Mouse (Mus musculus): ENCODE measurements around the gene Sox5. TPM values are rescaled to one million over a fixed set of nuclear protein-coding genes. Genes with fewer than 3 reads are reported as not detected.
"Not testable (repeated sequence)": the region's sequence is repeated elsewhere in the genome, so short reads cannot be mapped to it uniquely, and the experiment has no call there.

The Sox5 gene
- polyA plus RNA-seq, 1 experiment from 2014 or later: 34.3 TPM

DNA sequence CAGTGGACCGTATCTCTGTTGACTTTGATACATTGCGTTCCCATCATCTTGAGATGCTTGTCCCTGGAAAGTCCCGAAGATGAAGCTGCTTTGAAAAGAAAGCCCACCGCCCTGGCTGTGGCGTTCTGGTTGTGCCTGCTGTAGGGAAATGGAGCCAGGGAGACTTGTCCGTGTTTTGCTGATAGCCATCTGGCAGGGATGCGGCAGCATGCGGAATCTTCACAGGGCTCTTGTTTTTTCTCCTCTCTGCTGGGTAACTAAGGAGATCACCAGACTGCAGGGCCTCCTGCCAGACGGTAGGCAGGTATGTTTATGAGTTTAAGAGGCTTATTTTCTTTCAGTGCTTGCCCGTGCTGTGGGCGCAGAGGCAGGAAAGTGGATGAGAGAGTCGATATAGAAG is 499.0 kb downstream of the Sox5 start:
- Histone ChIP-seq H3K36me3 (ENCODE audit: control insufficient read depth, insufficient read depth, low read length) (no peaks in the 10 kb centered on the region), H3K4me3 (ENCODE audit: low read depth, low read length) (no peak overlapping the region), H3K9ac (ENCODE audit: low read length) (no peak overlapping the region), H3K4me1 (ENCODE audit: control insufficient read depth, insufficient read depth, low read length) (no peaks in the 10 kb centered on the region), H3K27ac (ENCODE audit: low read depth, low read length) (no peak overlapping the region), H3K27me3 (ENCODE audit: control insufficient read depth, insufficient read depth, low read length) (no peaks in the 10 kb centered on the region), H3K4me2 (ENCODE audit: low read depth) (no peak overlapping the region), H3K9me3 (ENCODE audit: control insufficient read depth, low read length) (no peaks in the 10 kb centered on the region)
- ATAC-seq (ENCODE audit: insufficient read depth, low FRiP score, low TSS enrichment) (no peak), DNase-seq (ENCODE audit: low spot score) (no peak)
- WGBS: 77% methylated on average over 12 of the region's 12 CpGs

DNA sequence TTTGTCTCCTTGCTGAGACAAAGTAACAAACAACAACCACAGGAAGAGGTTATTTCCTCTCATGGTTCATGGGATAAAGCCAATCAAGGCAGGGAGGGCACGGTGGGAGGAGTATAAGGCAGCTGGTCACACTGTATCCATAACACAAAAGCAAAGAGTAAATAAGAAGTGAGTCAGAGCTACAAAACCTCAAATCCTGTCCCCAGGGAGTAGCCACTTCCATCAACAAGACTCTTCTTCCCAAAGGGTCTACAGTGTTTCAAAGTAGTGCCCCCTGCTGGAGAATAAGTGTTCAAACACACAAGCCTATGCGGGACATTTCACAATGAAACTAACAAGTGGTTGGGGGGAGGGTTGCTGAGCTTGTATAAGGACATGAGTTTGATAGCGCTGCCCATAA is 500.1 kb downstream of the Sox5 start:
- H3K9ac ChIP-seq (ENCODE audit: low read length): no peak overlapping the region
- no peaks in the 10 kb centered on the region for H3K27me3 ChIP-seq (ENCODE audit: control insufficient read depth, insufficient read depth, low read length)
- no peak overlapping the region for H3K4me2 ChIP-seq (ENCODE audit: low read depth)
- ATAC-seq (ENCODE audit: insufficient read depth, low FRiP score, low TSS enrichment) (no peak), DNase-seq (ENCODE audit: low spot score) (no peak)
- no peaks in the 10 kb centered on the region for H3K36me3 ChIP-seq (ENCODE audit: control insufficient read depth, insufficient read depth, low read length)
- no peak overlapping the region for H3K27ac ChIP-seq (ENCODE audit: low read depth, low read length)
- no peaks in the 10 kb centered on the region for H3K4me1 ChIP-seq (ENCODE audit: control insufficient read depth, insufficient read depth, low read length)
- 89% methylated on average over 3 of the region's 3 CpGs for WGBS
- H3K9me3 ChIP-seq (ENCODE audit: control insufficient read depth, low read length): no peaks in the 10 kb centered on the region
- H3K4me3 ChIP-seq (ENCODE audit: low read depth, low read length): no peak overlapping the region

DNA sequence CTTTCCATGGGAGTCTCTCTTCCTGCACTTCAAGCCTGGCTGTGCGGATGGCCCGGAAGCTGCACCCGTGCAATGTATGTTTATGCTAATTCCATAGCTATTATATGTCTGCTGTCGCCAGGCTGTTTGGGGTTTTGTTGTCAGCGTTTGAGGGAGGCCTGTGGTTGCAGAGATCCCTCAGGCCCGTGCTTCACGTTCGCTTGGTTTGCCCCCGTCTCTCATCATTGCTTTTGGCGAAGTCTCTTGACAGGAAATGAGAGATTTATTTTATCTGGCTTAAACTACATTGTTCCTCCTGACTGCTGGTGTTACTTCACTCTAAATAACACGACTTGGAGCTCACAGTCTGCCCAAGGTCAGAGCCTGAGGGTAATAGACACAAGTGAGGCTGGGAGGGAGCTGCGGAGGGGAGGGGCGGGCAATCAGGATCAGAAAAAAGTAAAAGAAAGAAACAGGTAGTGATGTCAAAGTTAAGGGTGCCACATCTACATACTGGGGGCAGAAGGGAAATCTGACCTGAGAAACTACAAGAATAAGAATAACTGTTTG is 503.2 kb downstream of the Sox5 start:
- no peak for ATAC-seq (ENCODE audit: insufficient read depth, low FRiP score, low TSS enrichment)
- Histone ChIP-seq H3K9ac (ENCODE audit: low read length) (no peak overlapping the region), H3K4me2 (ENCODE audit: low read depth) (no peak overlapping the region), H3K27ac (ENCODE audit: low read depth, low read length) (no peak overlapping the region), H3K4me3 (ENCODE audit: low read depth, low read length) (no peak overlapping the region), H3K9me3 (ENCODE audit: control insufficient read depth, low read length) (no peaks in the 10 kb centered on the region), H3K27me3 (ENCODE audit: control insufficient read depth, insufficient read depth, low read length) (no peaks in the 10 kb centered on the region), H3K4me1 (ENCODE audit: control insufficient read depth, insufficient read depth, low read length) (no peaks in the 10 kb centered on the region), H3K36me3 (ENCODE audit: control insufficient read depth, insufficient read depth, low read length) (no peaks in the 10 kb centered on the region)
- no peak for DNase-seq (ENCODE audit: low spot score)
- WGBS: 63% methylated on average over 13 of the region's 13 CpGs

DNA sequence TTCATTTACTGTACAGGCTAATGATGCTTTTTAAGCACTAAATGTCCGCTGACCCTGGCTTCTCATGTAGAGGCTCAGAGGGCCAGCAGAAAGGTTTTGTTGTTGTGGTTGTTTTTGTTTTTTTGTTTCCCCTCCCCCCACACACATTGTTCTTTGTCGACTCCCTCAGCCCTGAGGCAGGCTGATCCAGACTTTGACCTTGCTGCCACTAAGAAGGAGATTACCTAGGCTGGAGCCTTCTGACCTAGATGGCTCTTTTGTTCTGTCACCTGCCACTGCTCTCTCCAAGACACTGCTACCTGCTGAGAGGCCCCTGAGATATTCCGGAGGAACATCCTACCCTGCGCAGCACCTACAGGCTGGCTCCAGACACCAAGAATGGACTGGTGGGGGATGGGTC is 508.4 kb downstream of the Sox5 start:
- ATAC-seq (ENCODE audit: insufficient read depth, low FRiP score, low TSS enrichment); H3K4me3 ChIP-seq (ENCODE audit: low read depth, low read length); H3K9ac ChIP-seq (ENCODE audit: low read length); H3K9me3 ChIP-seq (ENCODE audit: control insufficient read depth, low read length); H3K4me2 ChIP-seq (ENCODE audit: low read depth); H3K27ac ChIP-seq (ENCODE audit: low read depth, low read length); H3K27me3 ChIP-seq (ENCODE audit: control insufficient read depth, insufficient read depth, low read length); DNase-seq (ENCODE audit: low spot score); H3K4me1 ChIP-seq (ENCODE audit: control insufficient read depth, insufficient read depth, low read length); H3K36me3 ChIP-seq (ENCODE audit: control insufficient read depth, insufficient read depth, low read length): not testable (repeated sequence)
- WGBS: 23% methylated on average over 4 of the region's 4 CpGs

DNA sequence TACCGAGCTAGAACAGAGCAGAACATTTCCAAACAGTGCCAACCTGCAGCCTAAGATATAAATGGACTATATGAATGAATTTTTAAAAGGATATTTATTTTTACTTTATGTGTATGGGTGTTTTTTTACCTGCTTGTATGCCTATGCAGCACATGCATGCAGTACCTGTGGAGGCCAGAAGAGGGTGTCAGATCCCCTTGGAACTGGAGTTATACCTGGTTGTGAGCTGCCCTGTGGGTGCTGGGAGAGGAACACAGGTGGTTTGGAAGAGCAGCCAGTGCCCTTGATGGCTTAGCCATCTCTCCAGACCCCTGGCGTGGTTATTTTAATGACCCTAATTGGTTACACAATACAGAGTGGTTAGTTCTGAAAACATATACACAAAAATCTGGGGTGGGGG is 510.5 kb downstream of the Sox5 start:
- H3K9ac ChIP-seq (ENCODE audit: low read length): no peak overlapping the region

DNA sequence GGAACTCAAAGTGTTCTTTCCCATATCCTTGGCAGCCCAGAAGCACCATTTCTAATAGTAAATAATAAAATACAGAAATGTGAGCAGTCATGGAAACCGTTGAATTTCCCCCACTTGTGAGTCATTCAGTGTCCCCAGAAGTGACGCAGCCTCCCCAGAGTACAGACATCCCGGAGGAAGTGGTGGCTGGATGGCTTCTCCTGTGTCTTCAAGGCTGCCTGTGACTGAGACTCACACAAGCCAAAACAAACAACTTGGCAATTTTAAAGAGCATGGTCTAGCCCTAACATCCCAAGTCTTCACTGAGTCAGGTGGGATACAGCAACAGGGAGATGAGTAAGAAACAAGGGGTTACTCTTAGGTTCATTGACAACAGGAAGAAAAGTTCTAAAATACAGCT is 511.5 kb downstream of the Sox5 start:
- Histone ChIP-seq H3K27me3 (ENCODE audit: control insufficient read depth, insufficient read depth, low read length) (no peaks in the 10 kb centered on the region), H3K4me2 (ENCODE audit: low read depth) (no peak overlapping the region), H3K9ac (ENCODE audit: low read length) (no peak overlapping the region), H3K36me3 (ENCODE audit: control insufficient read depth, insufficient read depth, low read length) (no peaks in the 10 kb centered on the region), H3K4me3 (ENCODE audit: low read depth, low read length) (no peak overlapping the region), H3K9me3 (ENCODE audit: control insufficient read depth, low read length) (no peaks in the 10 kb centered on the region), H3K27ac (ENCODE audit: low read depth, low read length) (no peak overlapping the region), H3K4me1 (ENCODE audit: control insufficient read depth, insufficient read depth, low read length) (no peaks in the 10 kb centered on the region)
- ATAC-seq (ENCODE audit: insufficient read depth, low FRiP score, low TSS enrichment) (no peak), DNase-seq (ENCODE audit: low spot score) (no peak)
- WGBS: 84% methylated on average over 3 of the region's 3 CpGs

More for the DNA sequence above, 510.5 kb downstream of the Sox5 start:
- H3K4me3 ChIP-seq (ENCODE audit: low read depth, low read length): no peak overlapping the region
- H3K4me1 ChIP-seq (ENCODE audit: control insufficient read depth, insufficient read depth, low read length): no peaks in the 10 kb centered on the region
- H3K27ac ChIP-seq (ENCODE audit: low read depth, low read length): no peak overlapping the region
- ATAC-seq (ENCODE audit: insufficient read depth, low FRiP score, low TSS enrichment) (no peak), DNase-seq (ENCODE audit: low spot score) (no peak)
- H3K36me3 ChIP-seq (ENCODE audit: control insufficient read depth, insufficient read depth, low read length): no peaks in the 10 kb centered on the region
- H3K27me3 ChIP-seq (ENCODE audit: control insufficient read depth, insufficient read depth, low read length): no peaks in the 10 kb centered on the region
- H3K9me3 ChIP-seq (ENCODE audit: control insufficient read depth, low read length): no peaks in the 10 kb centered on the region
- no peak overlapping the region for H3K4me2 ChIP-seq (ENCODE audit: low read depth)
- 90% methylated on average over 2 of the region's 2 CpGs for WGBS

DNA sequence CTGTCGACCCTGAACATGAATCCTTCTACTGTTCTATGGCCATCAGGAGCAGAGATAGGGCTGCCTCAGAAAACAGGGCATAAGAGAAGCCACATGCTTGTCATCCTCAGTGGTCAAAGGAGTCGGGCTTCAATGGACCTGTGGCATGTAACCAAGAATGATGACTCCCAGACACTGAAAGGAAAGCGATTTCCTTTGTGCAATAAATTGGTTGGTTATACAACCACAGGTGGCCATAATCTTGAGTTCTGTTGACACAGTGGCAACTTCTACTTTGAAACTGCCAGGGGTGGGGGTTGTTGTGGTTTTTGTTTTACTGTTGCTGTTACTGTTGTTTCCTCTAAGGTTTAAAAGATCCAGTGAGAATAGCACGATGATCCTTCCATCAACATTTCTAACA is 512.1 kb downstream of the Sox5 start:
- ATAC-seq (ENCODE audit: insufficient read depth, low FRiP score, low TSS enrichment) (no peak), DNase-seq (ENCODE audit: low spot score) (no peak)
- peaks cover 2% of the 10 kb centered on the region; the same call in 1 of the 2 replicates for H3K4me1 ChIP-seq (ENCODE audit: control insufficient read depth, insufficient read depth, low read length)
- no peaks in the 10 kb centered on the region for H3K9me3 ChIP-seq (ENCODE audit: control insufficient read depth, low read length)
- no peak overlapping the region for H3K9ac ChIP-seq (ENCODE audit: low read length)
- no peaks in the 10 kb centered on the region for H3K36me3 ChIP-seq (ENCODE audit: control insufficient read depth, insufficient read depth, low read length)
- no peak overlapping the region for H3K4me2 ChIP-seq (ENCODE audit: low read depth)
- H3K27ac ChIP-seq (ENCODE audit: low read depth, low read length): no peak overlapping the region
- no peaks in the 10 kb centered on the region for H3K27me3 ChIP-seq (ENCODE audit: control insufficient read depth, insufficient read depth, low read length)
- 50% methylated on average over 4 of the region's 4 CpGs for WGBS
- H3K4me3 ChIP-seq (ENCODE audit: low read depth, low read length): no peak overlapping the region

DNA sequence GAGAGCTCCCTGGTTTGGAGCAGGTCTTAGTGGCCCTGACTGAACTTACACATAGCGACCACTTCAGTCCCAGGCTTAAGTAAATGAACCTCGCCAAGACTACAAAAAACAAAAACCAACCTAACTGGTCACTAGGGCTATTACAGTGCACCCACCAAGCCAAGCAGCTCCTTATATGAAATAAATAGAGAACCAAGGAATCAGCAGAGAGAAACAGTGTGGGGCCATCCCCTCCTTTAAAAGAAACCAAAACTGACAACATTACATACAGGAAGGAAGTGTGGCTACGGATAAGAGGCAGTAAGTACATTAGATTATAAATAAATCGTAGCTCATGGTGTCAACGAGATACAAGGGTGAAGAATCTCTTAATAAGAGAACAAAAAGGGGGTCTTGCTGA is 516.0 kb downstream of the Sox5 start:
- no peak overlapping the region for H3K4me2 ChIP-seq (ENCODE audit: low read depth)
- no peak overlapping the region for H3K4me3 ChIP-seq (ENCODE audit: low read depth, low read length)
- H3K27ac ChIP-seq (ENCODE audit: low read depth, low read length): no peak overlapping the region
- H3K27me3 ChIP-seq (ENCODE audit: control insufficient read depth, insufficient read depth, low read length): no peaks in the 10 kb centered on the region
- WGBS: 88% methylated on average over 5 of the region's 5 CpGs
- no peak for DNase-seq (ENCODE audit: low spot score)
- H3K4me1 ChIP-seq (ENCODE audit: control insufficient read depth, insufficient read depth, low read length): peaks cover 9% of the 10 kb centered on the region; the same call in 1 of the 2 replicates
- no peak for ATAC-seq (ENCODE audit: insufficient read depth, low FRiP score, low TSS enrichment)
- H3K9me3 ChIP-seq (ENCODE audit: control insufficient read depth, low read length): no peaks in the 10 kb centered on the region
- no peak overlapping the region for H3K9ac ChIP-seq (ENCODE audit: low read length)
- H3K36me3 ChIP-seq (ENCODE audit: control insufficient read depth, insufficient read depth, low read length): no peaks in the 10 kb centered on the region

DNA sequence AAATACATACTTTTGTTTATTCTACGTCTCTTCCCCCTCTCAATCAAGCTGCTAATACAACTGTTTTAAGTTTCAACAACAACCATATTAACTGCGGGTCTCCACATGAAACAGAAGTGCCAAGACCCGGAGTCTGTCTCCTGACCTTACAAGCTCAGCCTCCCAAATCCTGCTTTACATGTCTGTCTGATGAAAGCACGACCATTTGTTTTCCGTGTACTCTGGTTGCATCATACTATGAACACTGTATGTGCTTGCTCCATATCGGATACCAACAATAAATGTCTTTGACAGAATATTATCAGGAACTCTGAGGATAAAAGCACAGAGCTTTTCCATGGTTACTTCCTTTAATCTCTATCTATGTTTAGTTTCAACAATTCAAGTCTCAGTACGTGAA is 516.8 kb downstream of the Sox5 start:
- Histone ChIP-seq H3K9me3 (ENCODE audit: control insufficient read depth, low read length) (no peaks in the 10 kb centered on the region), H3K9ac (ENCODE audit: low read length) (no peak overlapping the region), H3K4me2 (ENCODE audit: low read depth) (no peak overlapping the region), H3K4me3 (ENCODE audit: low read depth, low read length) (no peak overlapping the region), H3K27me3 (ENCODE audit: control insufficient read depth, insufficient read depth, low read length) (no peaks in the 10 kb centered on the region), H3K27ac (ENCODE audit: low read depth, low read length) (no peak overlapping the region), H3K4me1 (ENCODE audit: control insufficient read depth, insufficient read depth, low read length) (peaks cover 9% of the 10 kb centered on the region; the same call in 1 of the 2 replicates), H3K36me3 (ENCODE audit: control insufficient read depth, insufficient read depth, low read length) (no peaks in the 10 kb centered on the region)
- DNase-seq (ENCODE audit: low spot score) (no peak), ATAC-seq (ENCODE audit: insufficient read depth, low FRiP score, low TSS enrichment) (no peak)
- 68% methylated on average over 7 of the region's 7 CpGs for WGBS
